Mouse (Mus musculus) left cerebral cortex, adult 9 months (tissue): ENCODE measurements at regions not wholly inside any gene's neighbourhood (a gene's known extent, or its start where the extent isn't known, plus 50 kb on each side); places are given as distances from the start of the nearest gene placed in this dataset.
A peak's percentile ranks its signal among the peaks of the same experiment; 100 is the strongest.

ENCODE experiments used
- DNase-seq, 2 experiments: peaks; one replicate each; pipeline ENCODE4 v3.0.0; 2022; ENCODE audit warnings: low spot score in 2 of 2

DNA sequence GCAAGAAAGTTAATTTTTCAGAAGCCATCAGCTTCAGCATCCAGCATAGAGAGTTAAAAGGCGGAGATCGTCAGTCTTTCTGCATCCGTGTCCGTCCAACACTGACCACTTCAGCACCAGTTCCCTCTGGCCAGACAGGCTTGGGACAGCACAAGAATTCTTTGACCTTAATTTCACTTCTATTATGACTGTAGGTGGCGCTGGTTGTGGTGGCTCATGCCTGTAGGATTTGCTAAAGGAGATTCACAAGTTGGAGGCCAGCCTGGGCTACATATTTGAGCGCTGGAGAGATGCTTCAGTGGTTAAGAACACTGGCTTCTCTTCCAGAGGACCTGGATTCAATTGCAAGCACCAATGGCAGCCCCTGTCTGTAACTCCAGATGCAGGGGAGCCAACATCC is 66.0 kb downstream of the Amer2 start:
- no peak for DNase-seq

GRCm38 (mm10) chr14:60443821-60444551 is 70.9 kb downstream of the Amer2 start:
- no peak for DNase-seq

DNA sequence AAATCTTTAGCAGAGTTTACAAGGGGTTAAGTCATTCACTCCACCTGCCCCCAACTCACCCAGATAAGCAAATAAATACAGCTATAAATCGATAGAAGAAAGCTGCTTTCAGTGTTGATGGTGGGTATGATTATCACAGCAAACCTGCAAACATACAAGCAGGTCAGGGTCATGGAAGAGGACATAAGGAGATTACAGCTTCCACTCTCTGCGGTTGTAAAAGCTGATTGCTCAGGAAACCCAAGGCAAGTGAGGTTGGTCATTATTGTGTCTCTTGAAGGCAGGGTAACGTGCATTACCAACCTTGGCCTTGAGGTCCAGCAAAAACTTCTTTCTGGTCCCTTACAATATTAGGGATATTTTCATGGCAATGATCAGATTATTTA is 71.5 kb downstream of the Amer2 start:
- no peak for DNase-seq

- DNase-seq, result no peak
Observed at GRCm38 (mm10) chr14:60446037-60446436, 73.0 kb downstream of the Amer2 start.

DNA sequence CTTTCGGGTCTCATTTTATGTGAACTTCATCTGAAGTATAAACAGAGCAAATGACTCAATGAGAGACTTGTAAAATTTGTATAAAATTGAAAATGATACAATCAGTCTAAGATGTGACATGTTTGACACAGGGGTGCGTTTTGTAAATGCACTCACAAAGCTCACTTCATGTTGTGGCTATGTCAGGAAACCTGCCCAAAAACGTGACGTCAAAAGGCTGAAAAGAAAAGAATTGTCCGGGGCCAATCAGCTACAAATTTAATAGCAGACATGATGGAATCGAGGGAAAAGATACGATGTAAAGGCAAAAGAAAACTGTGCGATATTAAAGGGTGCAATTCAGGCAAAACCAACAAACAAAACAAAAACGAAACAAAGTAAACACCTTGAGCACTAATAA is 78.2 kb downstream of the Amer2 start:
- no peak for DNase-seq

DNA sequence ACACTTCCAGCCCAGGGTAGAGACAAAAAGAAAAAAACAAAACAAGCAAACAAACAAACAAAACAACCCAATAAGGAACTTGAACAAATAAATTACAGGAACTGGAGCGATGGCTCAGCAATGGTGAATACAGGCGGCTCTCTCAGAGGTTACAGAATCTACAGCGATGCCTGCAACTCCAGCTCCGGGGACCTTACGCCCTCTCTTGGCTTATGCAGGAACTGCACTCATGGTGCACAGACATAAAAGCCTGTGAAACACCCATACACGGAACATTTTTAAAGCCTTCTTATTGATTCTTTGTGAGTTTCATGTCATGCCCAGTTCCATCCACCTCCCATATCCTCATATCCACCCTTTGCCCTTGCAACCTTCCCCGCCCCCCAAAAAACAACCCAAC is 78.6 kb downstream of the Amer2 start:
- DNase-seq, result no peak

- no peak for DNase-seq
Observed at GRCm38 (mm10) chr14:60456767-60457166, 83.7 kb downstream of the Amer2 start.

GRCm38 (mm10) chr14:60484996-60485888 is 112.2 kb downstream of the Amer2 start:
- DNase-seq, result peak in 1 of 2 experiments; percentile 25

DNA sequence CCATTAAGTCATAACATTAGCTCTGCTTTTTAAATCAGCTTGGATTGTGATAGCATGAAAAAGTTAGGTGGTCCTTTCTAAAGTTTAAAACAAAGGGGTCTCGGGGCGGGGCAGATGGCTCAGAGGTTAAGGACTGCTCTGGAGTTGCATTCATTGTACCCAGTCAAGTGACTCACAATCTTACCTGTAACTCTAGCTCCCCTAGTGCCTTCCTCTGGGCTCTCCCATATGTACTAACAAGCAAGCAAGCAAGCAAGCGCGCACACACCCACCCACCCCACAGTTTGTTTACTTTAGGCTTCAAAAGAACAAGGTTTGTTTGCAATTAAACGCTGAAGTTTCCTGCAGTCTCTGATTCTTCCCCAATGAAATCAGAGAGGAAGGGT is 112.8 kb downstream of the Amer2 start:
- no peak for DNase-seq

- no peak for DNase-seq
Observed at GRCm38 (mm10) chr14:60486278-60486935, 113.3 kb downstream of the Amer2 start.

DNA sequence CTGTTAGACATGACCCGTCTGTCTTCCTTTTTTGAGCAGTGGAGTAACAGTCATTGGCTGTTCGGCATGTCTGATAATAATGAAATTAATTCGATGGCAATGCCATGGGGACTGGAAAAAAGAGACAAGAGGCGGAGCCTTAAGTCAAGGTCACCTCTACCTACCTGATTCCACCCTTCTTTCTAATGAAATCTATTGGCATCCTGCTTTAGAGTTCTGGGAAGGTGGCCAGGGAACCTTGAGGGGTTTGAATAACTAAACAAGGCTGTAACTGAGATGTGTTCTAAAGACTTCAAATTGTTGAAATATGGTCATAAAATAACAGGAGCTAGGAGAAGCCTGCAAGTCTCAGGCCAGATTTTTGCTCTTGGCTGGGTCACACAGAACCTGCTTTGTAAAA is 116.1 kb downstream of the Amer2 start:
- DNase-seq, result no peak

DNA sequence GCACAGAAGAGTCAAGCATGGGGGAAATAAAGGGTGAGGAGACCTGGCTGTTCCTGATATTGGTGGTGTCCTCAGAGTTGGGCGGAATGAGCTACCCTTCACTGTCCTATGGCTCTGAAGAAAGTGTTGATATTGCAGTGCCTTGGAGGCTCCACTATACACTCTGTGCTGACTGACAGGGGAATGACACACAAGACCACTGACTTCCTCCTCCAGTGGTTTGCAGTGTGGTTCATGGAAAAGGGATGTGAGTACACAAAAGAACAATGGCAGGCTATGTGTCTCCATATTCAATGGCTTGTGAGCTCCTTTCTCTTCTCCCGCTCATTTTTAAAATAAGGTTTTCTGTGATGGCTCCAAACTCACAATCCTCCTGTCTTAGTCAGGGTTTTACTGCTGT is 117.8 kb downstream of the Amer2 start:
- no peak for DNase-seq

DNA sequence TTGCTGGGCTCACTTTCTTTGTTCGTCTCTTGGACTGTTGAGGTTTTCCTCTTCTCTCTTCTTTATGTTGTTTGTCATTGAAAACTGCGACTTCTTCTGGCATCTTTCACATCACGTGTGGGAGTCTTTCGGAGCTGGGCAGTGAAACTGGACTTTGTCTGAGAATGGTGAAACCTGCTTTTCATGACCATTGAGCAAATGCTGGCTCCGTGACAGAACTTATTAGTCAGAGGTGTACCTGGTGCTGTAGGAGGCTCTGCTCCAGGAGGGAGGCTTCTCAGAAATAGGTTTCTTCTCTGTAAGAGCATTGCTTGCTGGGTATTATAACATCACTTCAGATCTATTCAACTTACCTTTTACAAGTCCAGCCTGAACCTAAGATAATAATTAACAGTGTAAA is 122.4 kb downstream of the Amer2 start:
- DNase-seq, result no peak

GRCm38 (mm10) chr14:60502552-60502951 is 129.5 kb downstream of the Amer2 start:
- no peak for DNase-seq

DNA sequence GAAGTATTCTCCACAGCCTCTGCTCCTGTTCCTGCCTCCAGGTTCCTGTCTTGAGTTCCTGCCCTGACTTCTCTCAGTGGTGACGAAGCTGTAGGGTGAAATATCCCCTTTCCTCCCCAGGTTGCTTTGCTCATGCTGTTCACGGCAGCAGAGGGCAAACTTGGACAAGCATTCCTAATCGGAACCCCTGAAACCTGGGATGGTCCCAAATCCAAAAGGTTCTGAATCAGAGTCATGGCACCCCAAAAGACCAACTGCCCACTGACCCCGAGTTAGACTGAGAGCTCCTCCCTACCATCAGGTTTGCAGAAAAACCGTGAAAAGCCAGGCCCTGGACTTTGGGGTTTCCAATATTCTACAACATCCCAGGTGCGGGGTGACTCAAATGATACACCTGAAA is 128.7 kb upstream of the Spata13 start:
- DNase-seq, result no peak

DNA sequence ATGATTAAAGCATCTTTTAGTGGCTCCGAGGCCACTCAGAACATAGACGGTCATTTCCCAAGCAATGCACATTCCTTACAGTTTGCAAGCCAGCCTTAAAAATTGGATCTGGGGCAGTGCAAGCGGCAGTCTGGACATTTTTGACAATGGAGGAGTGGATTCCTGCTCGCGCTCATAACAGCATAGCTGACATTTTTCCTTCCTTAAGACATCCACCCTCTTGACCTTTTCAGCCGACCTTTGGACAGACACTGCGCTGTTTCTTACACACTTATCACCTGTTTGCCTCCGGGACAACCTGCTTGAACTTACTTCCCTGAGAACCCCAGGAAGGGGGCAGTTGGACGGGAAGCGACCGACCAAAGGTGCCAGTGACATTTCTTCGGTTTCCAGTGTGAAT is 127.5 kb upstream of the Spata13 start:
- DNase-seq, result no peak

GRCm38 (mm10) chr14:60513560-60513959 is 120.2 kb upstream of the Spata13 start:
- peak in 1 of 2 experiments; percentile 33 for DNase-seq

GRCm38 (mm10) chr14:60515094-60515786 is 118.6 kb upstream of the Spata13 start:
- DNase-seq, result no peak

DNA sequence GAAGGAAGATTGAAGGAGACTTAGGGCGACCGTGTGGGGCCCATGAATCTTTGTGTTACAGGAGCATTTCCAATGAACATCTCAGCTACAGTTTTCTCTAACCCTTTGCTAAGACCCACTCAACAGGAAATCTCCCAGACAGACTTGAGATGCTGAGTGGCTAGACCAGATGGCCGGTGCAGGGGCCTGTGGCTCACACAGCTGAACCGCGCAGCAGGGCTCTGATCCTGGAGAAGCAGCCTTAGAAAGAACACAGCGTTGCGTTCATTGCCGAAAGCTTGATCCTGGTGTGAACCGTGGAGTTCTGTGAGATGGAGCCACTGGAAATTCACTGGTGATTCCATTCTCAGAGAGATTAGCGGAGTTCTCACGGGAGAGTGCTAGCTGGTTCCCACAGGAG is 115.9 kb upstream of the Spata13 start:
- DNase-seq, result no peak

DNA sequence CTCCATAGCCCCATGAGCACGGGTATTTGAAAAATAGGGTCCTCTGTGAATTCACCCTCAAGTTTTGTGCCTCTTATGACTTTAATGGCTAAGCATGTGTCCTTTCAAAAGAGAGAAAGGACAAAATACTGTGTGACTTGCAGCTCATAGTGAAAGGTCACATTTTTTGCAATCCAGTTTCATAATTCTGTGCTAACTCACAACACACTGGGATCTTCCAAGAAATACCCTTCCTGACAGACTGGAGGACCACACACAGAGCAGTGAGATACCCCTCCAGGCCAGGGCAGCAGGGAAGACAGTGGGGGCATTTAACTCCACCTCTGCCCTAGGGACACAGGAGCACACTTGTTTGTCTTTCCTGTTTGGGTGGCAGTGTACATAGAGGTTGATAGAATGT is 110.8 kb upstream of the Spata13 start:
- DNase-seq, result no peak

DNA sequence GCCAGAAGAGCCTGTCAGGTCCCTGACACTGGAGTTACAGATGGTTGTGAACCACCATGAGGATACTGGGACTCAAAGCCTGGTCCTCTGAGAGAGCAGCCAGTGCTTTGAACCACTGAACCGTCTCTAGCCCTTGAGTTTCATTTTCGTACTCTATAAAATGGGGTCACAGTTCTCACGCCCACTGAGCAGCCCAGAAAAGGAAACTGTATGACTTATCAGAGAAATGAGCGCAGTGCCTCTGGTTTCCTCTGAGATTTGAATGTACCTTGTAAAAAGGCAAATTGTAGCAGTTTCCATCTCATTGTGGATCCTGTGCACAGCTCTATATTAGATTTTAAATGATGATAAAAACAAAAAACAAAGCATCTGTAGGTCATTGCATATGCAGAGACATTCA is 108.9 kb upstream of the Spata13 start:
- DNase-seq, result no peak
